Mouse (Mus musculus) liver, embryonic 12.5 days (tissue): ENCODE data around the gene E330021D16Rik. TPM values are rescaled to one million over a fixed set of nuclear protein-coding genes. Genes with fewer than 3 reads are reported as not detected.

Experiments
- ATAC-seq: fragments of 200-750 bp; cut with Nextera tagmentation; 2 replicates; pipeline ENCODE4 v1.8.0; 2017; ENCODE audit warnings: moderate number of reproducible peaks, mild to moderate bottlenecking, moderate library complexity
- H3K27ac ChIP-seq: fragments of 300-500 bp; sonication (generic); 2 replicates; pipeline ENCODE4 v1.5.1; 2016; ENCODE audit warnings: mild to moderate bottlenecking
- H3K27me3 ChIP-seq: fragments of 300-500 bp; sonication (generic); replicated peaks from 2 replicates; pipeline ENCODE4 v1.6.1; 2016; ENCODE audit warnings: mild to moderate bottlenecking, moderate library complexity
- H3K36me3 ChIP-seq: fragments of 300-500 bp; sonication (generic); 2 replicates; pipeline ENCODE4 v1.6.1; 2016; ENCODE audit warnings: mild to moderate bottlenecking, moderate library complexity
- H3K4me1 ChIP-seq: fragments of 300-500 bp; sonication (generic); 2 replicates; pipeline ENCODE4 v1.6.1; 2016
- H3K4me2 ChIP-seq: fragments of 300-500 bp; sonication (generic); 2 replicates; pipeline ENCODE4 v1.6.1; 2016; ENCODE audit warnings: mild to moderate bottlenecking, moderate library complexity
- H3K4me3 ChIP-seq: fragments of 300-500 bp; sonication (generic); 2 replicates; pipeline ENCODE4 v1.5.1; 2016; ENCODE audit warnings: mild to moderate bottlenecking, moderate library complexity
- H3K9ac ChIP-seq: fragments of 300-500 bp; sonication (generic); 2 replicates; pipeline ENCODE4 v1.6.1; 2016; ENCODE audit warnings: mild to moderate bottlenecking, moderate library complexity
- H3K9me3 ChIP-seq: fragments of 300-500 bp; sonication (generic); replicated peaks from 2 replicates; pipeline ENCODE4 v1.6.1; 2016; ENCODE audit warnings: mild to moderate bottlenecking, moderate library complexity
- WGBS: fragments of 180-500 bp; shearing (Covaris S2); methylation state at CpG from one replicate; pipeline ENCODE4 v1.1.7; 2016; ENCODE audit not compliant: insufficient replicate concordance; 5-methylcytosine and 5-hydroxymethylcytosine counted together
- polyA plus RNA-seq: library from polyadenylated mRNA; unstranded; fragments of >200 nt; fragmentation: Nextera tagmentation; extraction: Ambion mirVana; gene quantifications from 2 replicates; pipeline ENCODE4 v1.2.1, GENCODE M21; 2016

Gene E330021D16Rik
- polyA plus RNA-seq, 1 experiment from 2014 or later, result not detected

DNA sequence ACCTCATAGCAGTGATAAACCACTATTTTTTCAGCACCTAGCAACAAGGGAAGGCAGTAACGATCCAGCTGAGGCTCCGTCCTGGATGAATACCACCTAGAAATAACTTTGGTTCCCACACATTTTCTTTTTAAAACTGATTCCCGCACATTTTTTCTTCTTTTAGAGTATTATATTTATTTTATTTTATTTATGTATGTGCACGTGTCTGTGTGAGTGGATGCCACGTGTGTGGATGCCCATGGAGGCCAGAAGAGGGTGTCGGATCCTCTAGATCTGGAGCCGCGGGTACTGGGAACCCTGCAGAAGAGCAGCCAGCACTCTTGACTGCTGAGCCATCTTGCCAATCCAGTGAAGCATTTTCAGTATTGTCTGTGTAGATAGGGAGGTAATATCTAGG is 52.1 kb downstream of the E330021D16Rik start:
- Histone ChIP-seq H3K9me3 (no peaks in the 10 kb centered on the region), H3K4me1 (no peaks in the 10 kb centered on the region), H3K27me3 (no peaks in the 10 kb centered on the region), H3K36me3 (no peaks in the 10 kb centered on the region), H3K27ac (no peak overlapping the region), H3K9ac (no peak overlapping the region), H3K4me2 (no peak overlapping the region), H3K4me3 (no peak overlapping the region)
- ATAC-seq, result no peak
- WGBS, result 76% methylated on average over 8 of the region's 8 CpGs

DNA sequence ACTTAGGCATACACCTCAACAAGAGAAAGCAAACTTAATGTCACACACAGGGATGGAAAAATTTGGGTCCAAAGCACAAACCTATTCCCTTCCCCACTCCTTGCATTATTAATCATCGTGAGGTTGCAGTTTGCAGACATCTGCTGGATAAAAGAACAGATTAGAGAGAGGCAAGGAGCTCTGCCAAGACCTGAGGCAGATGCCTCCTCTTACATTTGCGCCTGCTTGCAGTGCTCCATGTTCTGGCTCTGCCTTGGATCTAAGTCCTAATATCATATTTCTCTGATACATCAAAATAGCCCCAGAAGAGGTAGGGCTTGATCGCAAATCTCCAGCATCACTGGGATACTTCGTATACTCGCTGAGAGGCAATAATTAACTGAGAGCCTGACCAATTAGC is 56.9 kb downstream of the E330021D16Rik start:
- no peak for ATAC-seq
- H3K27ac ChIP-seq, result no peak overlapping the region
- H3K4me2 ChIP-seq, result no peak overlapping the region
- no peaks in the 10 kb centered on the region for H3K4me1 ChIP-seq
- H3K9me3 ChIP-seq, result no peaks in the 10 kb centered on the region
- 66% methylated on average over 5 of the region's 5 CpGs for WGBS
- no peak overlapping the region for H3K4me3 ChIP-seq
- no peaks in the 10 kb centered on the region for H3K36me3 ChIP-seq
- H3K27me3 ChIP-seq, result no peaks in the 10 kb centered on the region
- no peak overlapping the region for H3K9ac ChIP-seq

DNA sequence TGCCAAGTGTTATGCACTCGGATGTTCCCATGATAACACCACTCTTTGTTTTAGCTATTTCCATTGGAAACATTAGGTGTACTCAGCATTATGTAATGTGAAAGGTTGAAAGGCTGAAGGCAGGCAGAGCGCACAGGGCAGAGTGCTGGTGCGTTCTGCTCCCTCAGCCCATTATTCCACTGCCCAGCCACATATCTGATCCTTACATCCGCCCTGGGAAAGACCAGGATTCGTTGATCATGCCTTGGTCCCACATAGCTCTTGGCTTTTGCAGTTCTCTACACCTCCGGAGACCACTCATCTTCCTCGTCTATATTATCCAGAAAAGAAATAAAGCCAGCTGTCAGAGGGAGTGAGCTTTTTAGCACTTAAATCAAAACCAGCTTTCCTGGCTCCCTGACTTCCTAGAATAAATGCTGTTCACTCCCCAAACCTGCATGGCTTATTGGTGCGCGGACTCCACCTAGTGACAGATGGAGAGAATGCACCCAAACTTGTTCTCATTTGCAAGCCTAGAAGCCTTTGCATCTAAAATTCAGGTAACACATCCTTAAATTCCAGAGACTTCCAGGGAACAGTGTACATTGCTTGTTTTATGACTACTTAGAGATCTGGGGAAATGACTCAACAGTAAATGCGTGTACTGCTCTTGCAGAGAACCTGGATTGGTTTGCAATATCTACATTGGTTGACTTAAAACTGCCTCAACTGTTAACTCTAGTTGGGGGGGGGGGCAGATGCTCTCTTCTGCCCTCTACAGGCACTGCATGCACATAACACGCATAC is 61.8 kb downstream of the E330021D16Rik start:
- Histone ChIP-seq H3K27me3 (no peaks in the 10 kb centered on the region), H3K4me2 (no peak overlapping the region), H3K4me3 (no peak overlapping the region), H3K9me3 (no peaks in the 10 kb centered on the region), H3K4me1 (no peaks in the 10 kb centered on the region), H3K27ac (no peak overlapping the region), H3K36me3 (no peaks in the 10 kb centered on the region), H3K9ac (no peak overlapping the region)
- ATAC-seq, result no peak
- WGBS, result 36% methylated on average over 11 of the region's 11 CpGs

Other genes with a start within 250 kb of the E330021D16Rik start
- 0.26 and 0.28 TPM in 2 replicates for gene Grin2b, start 242.1 kb downstream of the E330021D16Rik start, polyA plus RNA-seq
- gene Gm8994, start 88.0 kb downstream of the E330021D16Rik start, polyA plus RNA-seq, result not detected in 2 replicates
- gene Atf7ip, start 90.6 kb upstream of the E330021D16Rik start, polyA plus RNA-seq, result 23.2 and 24.8 TPM in 2 replicates
- gene Plbd1, start 246.4 kb upstream of the E330021D16Rik start, polyA plus RNA-seq, result 1.7 and 2.0 TPM in 2 replicates